Mouse (Mus musculus) spleen, adult 2 months (tissue): ENCODE measurements around the gene Cct3.

Source experiments
- CTCF ChIP-seq: fragments of 200-500 bp; IDR thresholded peaks from 2 replicates; pipeline ENCODE4 v1.5.1; 2011; ENCODE audit warnings: mild to moderate bottlenecking, inconsistent platforms; ENCODE audit not compliant: insufficient read depth, insufficient read length, insufficient replicate concordance; ENCODE audit errors: extremely low read depth
- POLR2A ChIP-seq: fragments of 200-500 bp; IDR thresholded peaks from 2 replicates; pipeline ENCODE4 v1.6.1; 2011; ENCODE audit warnings: low read depth, low read length, inconsistent platforms

DNA sequence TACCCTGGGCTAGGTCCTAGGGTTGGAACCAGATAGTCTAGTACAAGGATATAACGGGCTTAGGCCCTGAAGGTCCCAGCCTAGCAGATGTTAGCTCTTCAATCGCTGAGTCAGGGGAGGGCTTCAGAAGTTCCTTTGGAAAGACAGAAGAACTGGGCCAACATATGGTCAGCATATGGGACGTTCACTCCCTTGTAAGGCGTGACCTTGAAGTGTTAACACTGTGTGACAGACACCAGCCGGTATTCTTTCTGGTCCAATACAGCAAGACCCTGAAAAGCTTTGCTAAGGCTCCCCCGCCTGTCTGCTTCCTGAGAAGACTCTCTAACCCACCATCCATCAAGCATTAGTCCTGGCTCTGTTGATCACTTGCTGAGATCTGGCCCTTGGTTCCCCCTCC is 41.0 kb upstream of the Cct3 start:
- TF ChIP-seq CTCF (no peak), POLR2A (no peak)
